Mouse (Mus musculus): ENCODE measurements at regions not wholly inside any gene's neighbourhood (a gene's known extent, or its start where the extent isn't known, plus 50 kb on each side); places are given as distances from the start of the nearest gene placed in this dataset.
A peak's percentile ranks its signal among the peaks of the same experiment; 100 is the strongest.

DNA sequence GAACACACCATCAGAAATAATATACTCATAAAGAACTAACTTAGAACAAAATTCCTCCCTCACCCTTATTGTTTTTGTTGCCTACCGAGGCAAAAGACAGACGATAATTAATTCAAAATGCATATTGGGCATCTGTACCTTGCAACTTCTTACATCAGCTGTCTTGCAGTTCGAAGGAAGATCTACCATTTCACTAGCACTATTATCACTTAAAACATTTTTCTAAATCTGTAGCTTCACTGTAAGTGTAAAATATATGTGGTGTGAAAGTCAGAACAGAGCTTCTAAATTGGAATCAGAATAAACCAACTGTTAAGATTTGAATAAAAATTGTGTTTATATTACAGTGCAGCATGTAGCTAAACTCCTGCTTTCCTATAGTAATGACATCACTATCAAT, 562.4 kb upstream of the Atp10a start:
- Histone ChIP-seq H3K4me2 (replicated peaks) (no peak overlapping the region), H3K27ac (no peak overlapping the region), H3K4me3 (replicated peaks; ENCODE audit: low read length) (no peak overlapping the region), H3K27me3 (ENCODE audit: control insufficient read depth, insufficient read depth, low read length) (no peaks in the 10 kb centered on the region), H3K36me3 (replicated peaks; ENCODE audit: control insufficient read depth, insufficient read depth) (no peaks in the 10 kb centered on the region), H3K4me1 (replicated peaks; ENCODE audit: control insufficient read depth, insufficient read depth, low read length) (no peaks in the 10 kb centered on the region), H3K9ac (no peak overlapping the region), H3K9me3 (ENCODE audit: control insufficient read depth, low read length) (no peaks in the 10 kb centered on the region)
- no peak for DNase-seq (ENCODE audit: low spot score)
- 84% methylated on average over 3 of the region's 3 CpGs for WGBS
- no peak for ATAC-seq (ENCODE audit: low FRiP score)

DNA sequence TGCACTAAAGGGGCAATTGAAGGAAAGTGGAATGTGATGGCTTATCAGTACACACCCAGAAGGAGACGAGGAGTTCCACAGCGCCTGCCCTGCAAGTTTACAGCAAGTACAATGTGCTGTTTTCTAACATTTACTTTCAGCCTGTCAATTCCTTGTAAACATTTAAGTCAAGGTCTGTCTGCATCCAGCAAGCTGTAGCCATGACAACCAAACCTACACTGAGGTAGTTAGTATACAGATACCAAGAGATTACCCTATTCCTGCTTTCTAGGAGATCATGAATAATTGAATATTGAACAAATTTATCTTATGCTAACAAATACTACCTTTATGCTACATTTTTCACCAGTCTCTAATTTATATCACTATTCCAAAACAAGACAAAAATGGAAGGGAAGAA, 569.0 kb upstream of the Gabra5 start:
- Histone ChIP-seq H3K27ac (no peak overlapping the region), H3K27me3 (ENCODE audit: control insufficient read depth, insufficient read depth, low read length) (no peaks in the 10 kb centered on the region), H3K36me3 (replicated peaks; ENCODE audit: control insufficient read depth, insufficient read depth) (no peaks in the 10 kb centered on the region), H3K9me3 (ENCODE audit: control insufficient read depth, low read length) (no peaks in the 10 kb centered on the region), H3K4me2 (replicated peaks) (no peak overlapping the region), H3K4me1 (replicated peaks; ENCODE audit: control insufficient read depth, insufficient read depth, low read length) (no peaks in the 10 kb centered on the region), H3K4me3 (replicated peaks; ENCODE audit: low read length) (no peak overlapping the region), H3K9ac (no peak overlapping the region)
- DNase-seq (ENCODE audit: low spot score) (no peak), ATAC-seq (ENCODE audit: low FRiP score) (no peak)
- WGBS: 84% methylated on average over 2 of the region's 2 CpGs

DNA sequence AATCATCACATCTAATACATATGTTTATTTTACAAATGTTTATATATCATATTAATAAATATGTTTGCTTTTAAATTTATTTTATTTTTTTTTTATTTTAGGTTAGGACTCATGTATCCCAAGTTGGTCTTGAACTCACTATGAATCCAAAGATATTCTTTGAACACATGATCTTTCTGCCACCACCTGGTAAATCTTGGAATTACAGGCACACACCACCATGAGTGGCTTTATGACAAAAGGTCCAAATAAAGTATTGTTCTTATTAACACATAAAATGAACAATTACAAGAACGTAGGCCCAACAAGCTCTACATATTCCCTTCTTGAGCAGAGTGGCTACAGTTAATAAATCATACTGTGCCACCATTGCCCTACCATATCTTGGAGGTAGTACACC, 523.1 kb upstream of the Gabra5 start:
- Histone ChIP-seq H3K4me3 (replicated peaks; ENCODE audit: low read length) (no peak overlapping the region), H3K4me1 (replicated peaks; ENCODE audit: control insufficient read depth, insufficient read depth, low read length) (no peaks in the 10 kb centered on the region), H3K36me3 (replicated peaks; ENCODE audit: control insufficient read depth, insufficient read depth) (no peaks in the 10 kb centered on the region), H3K27me3 (ENCODE audit: control insufficient read depth, insufficient read depth, low read length) (no peaks in the 10 kb centered on the region), H3K27ac (no peak overlapping the region), H3K4me2 (replicated peaks) (no peak overlapping the region), H3K9me3 (ENCODE audit: control insufficient read depth, low read length) (no peaks in the 10 kb centered on the region), H3K9ac (no peak overlapping the region)
- ATAC-seq (ENCODE audit: low FRiP score) (no peak), DNase-seq (ENCODE audit: low spot score) (peak; percentile 22)
- WGBS: 83% methylated on average over 1 of the region's 1 CpGs

DNA sequence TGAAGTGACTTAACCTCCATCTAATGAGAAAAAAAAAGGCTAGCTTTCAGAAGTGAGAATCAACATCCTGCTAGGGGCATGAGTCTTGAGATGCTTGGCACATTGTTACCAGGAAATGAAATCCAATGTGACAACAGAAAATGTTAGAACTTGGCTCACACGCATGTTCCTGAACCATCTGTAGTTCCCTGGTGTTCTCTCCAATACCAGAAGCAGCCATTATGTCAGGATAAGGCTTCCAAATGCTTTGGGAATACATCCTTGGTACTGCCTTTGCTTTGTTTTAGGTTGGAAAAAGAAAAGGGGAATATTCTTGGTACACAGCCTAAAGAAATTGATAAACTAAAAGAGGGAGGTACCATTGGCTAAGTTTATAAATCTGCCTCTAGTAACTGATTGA, 522.3 kb upstream of the Gabra5 start:
- no peaks in the 10 kb centered on the region for H3K9me3 ChIP-seq (ENCODE audit: control insufficient read depth, low read length)
- no peak overlapping the region for H3K9ac ChIP-seq
- DNase-seq (ENCODE audit: low spot score): peak; percentile 17
- no peak for ATAC-seq (ENCODE audit: low FRiP score)
- H3K27ac ChIP-seq: no peak overlapping the region
- no peaks in the 10 kb centered on the region for H3K4me1 ChIP-seq (replicated peaks; ENCODE audit: control insufficient read depth, insufficient read depth, low read length)
- 80% methylated on average over 1 of the region's 1 CpGs for WGBS
- H3K27me3 ChIP-seq (ENCODE audit: control insufficient read depth, insufficient read depth, low read length): no peaks in the 10 kb centered on the region
- no peak overlapping the region for H3K4me2 ChIP-seq (replicated peaks)
- no peaks in the 10 kb centered on the region for H3K36me3 ChIP-seq (replicated peaks; ENCODE audit: control insufficient read depth, insufficient read depth)
- no peak overlapping the region for H3K4me3 ChIP-seq (replicated peaks; ENCODE audit: low read length)

DNA sequence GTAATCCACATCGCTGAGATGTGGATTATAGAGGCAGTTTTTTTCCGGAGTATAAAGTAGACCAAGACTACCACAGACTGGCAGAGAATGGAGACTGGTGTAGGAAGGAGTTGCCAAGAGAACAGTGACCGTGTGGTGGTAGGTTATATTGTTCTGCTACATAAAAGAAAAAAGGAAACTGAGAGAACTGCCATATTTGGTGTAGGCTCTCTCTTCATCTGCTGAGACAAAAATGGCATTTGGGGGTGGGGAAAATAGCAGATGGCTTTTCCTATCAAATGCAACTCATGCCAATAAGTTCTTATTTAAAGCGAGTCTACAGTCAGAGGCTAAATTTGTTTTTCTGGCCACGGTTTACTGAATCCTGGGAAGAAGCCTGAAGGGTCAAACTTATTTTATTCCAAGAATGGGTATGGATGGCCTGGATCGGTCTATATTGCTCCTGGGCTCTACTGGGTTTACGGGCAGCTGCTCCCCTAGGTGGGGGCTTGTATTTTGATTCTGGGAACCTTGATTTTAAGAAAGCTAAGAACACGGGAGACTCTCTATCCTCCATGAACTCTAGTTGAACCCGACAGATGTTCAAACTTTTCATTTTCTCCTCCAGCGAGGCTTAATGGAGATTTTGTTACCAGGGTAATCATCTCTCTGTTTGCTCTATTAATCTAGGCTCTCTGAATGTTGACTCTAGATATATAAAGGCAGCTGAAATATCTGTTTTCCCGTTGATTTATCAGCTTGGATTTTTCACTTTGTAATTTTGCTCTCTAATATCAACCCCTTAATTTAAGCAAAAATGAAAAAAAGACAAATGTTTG, 482.8 kb upstream of the Gabra5 start:
- Histone ChIP-seq H3K4me1 (replicated peaks; ENCODE audit: control insufficient read depth, insufficient read depth, low read length) (no peaks in the 10 kb centered on the region), H3K4me3 (replicated peaks; ENCODE audit: low read length) (no peak overlapping the region), H3K9ac (no peak overlapping the region), H3K27me3 (ENCODE audit: control insufficient read depth, insufficient read depth, low read length) (no peaks in the 10 kb centered on the region), H3K9me3 (ENCODE audit: control insufficient read depth, low read length) (no peaks in the 10 kb centered on the region), H3K27ac (no peak overlapping the region), H3K4me2 (replicated peaks) (no peak overlapping the region), H3K36me3 (replicated peaks; ENCODE audit: control insufficient read depth, insufficient read depth) (no peaks in the 10 kb centered on the region)
- no peak for ATAC-seq (ENCODE audit: low FRiP score)
- 75% methylated on average over 11 of the region's 11 CpGs for WGBS
- no peak for DNase-seq (ENCODE audit: low spot score)

DNA sequence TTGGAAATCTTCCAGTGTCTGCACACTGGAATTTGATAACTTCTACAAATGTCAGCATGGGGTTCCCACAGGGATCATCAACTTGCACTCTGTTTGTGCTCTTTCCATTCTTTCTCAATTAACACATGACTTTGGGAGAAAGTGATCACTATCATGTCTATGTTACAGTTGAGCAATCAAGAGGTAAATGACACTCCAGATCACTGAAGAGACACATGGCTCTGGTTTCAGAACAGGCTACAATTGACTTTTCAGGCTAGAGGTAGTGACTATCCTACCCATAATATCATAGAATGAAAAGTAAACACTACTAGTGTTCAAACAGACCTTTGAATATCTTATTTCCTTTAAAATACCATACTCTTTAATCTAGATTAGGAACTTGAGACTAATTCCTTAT, 473.3 kb upstream of the Gabra5 start:
- Histone ChIP-seq H3K4me3 (replicated peaks; ENCODE audit: low read length) (no peak overlapping the region), H3K27me3 (ENCODE audit: control insufficient read depth, insufficient read depth, low read length) (no peaks in the 10 kb centered on the region), H3K36me3 (replicated peaks; ENCODE audit: control insufficient read depth, insufficient read depth) (no peaks in the 10 kb centered on the region), H3K9ac (no peak overlapping the region), H3K4me1 (replicated peaks; ENCODE audit: control insufficient read depth, insufficient read depth, low read length) (no peaks in the 10 kb centered on the region), H3K27ac (no peak overlapping the region), H3K9me3 (ENCODE audit: control insufficient read depth, low read length) (no peaks in the 10 kb centered on the region), H3K4me2 (replicated peaks) (no peak overlapping the region)
- ATAC-seq (ENCODE audit: low FRiP score) (no peak), DNase-seq (ENCODE audit: low spot score) (no peak)

DNA sequence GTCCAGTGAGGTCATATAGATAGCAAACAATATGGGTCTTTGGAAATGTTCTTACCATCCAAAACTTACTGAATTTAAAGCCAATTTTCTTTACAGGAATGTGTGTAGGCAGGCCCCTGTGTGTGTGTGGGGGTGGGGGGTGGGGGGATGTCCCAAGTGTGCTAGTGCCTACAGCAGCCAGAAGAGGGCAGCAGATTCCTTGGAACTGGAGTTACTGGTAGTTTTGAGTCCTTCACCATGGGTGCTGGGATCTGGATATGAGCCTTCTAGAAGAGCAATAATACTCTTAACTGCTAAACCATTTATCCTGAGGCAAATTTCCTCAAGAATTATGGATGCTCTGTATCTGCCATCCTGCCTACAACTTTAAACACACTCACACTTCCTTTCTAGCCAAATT, 456.4 kb upstream of the Gabra5 start:
- no peak for ATAC-seq (ENCODE audit: low FRiP score)

DNA sequence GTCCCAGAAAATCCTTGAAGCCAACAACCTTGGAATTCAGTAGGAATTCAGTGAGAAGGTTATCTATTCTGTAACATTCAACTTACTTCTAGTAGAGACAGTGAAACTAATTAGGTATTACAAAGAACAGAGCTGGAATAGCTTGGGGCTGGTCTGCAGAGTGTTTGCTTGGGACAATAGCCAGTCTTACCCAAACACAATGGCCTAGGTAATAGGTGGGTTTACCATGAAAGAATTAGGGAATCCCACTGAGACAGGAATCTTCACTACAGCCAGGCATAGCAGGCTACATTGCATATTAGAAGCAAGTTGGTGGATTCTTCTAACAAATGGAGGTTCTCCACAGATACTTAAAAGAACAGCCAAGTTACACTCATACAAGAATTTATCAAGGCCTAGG, 449.0 kb upstream of the Gabra5 start:
- Histone ChIP-seq H3K4me2 (replicated peaks) (no peak overlapping the region), H3K9me3 (ENCODE audit: control insufficient read depth, low read length) (no peaks in the 10 kb centered on the region), H3K27ac (no peak overlapping the region), H3K4me1 (replicated peaks; ENCODE audit: control insufficient read depth, insufficient read depth, low read length) (no peaks in the 10 kb centered on the region), H3K36me3 (replicated peaks; ENCODE audit: control insufficient read depth, insufficient read depth) (no peaks in the 10 kb centered on the region), H3K4me3 (replicated peaks; ENCODE audit: low read length) (no peak overlapping the region), H3K27me3 (ENCODE audit: control insufficient read depth, insufficient read depth, low read length) (no peaks in the 10 kb centered on the region), H3K9ac (no peak overlapping the region)
- DNase-seq (ENCODE audit: low spot score) (no peak), ATAC-seq (ENCODE audit: low FRiP score) (no peak)

More for the DNA sequence above, 456.4 kb upstream of the Gabra5 start:
- Histone ChIP-seq H3K4me3 (replicated peaks; ENCODE audit: low read length) (no peak overlapping the region), H3K9me3 (ENCODE audit: control insufficient read depth, low read length) (no peaks in the 10 kb centered on the region), H3K9ac (no peak overlapping the region), H3K27me3 (ENCODE audit: control insufficient read depth, insufficient read depth, low read length) (no peaks in the 10 kb centered on the region), H3K4me1 (replicated peaks; ENCODE audit: control insufficient read depth, insufficient read depth, low read length) (no peaks in the 10 kb centered on the region), H3K27ac (no peak overlapping the region), H3K4me2 (replicated peaks) (no peak overlapping the region), H3K36me3 (replicated peaks; ENCODE audit: control insufficient read depth, insufficient read depth) (no peaks in the 10 kb centered on the region)
- DNase-seq (ENCODE audit: low spot score): no peak
